Mouse (Mus musculus) thymus, postnatal 25 days (tissue): ENCODE results near the gene Mcoln1.

ENCODE experiments used
- DNase-seq: peaks from one replicate; pipeline ENCODE4 v3.0.0; 2022

Gene Mcoln1

DNA sequence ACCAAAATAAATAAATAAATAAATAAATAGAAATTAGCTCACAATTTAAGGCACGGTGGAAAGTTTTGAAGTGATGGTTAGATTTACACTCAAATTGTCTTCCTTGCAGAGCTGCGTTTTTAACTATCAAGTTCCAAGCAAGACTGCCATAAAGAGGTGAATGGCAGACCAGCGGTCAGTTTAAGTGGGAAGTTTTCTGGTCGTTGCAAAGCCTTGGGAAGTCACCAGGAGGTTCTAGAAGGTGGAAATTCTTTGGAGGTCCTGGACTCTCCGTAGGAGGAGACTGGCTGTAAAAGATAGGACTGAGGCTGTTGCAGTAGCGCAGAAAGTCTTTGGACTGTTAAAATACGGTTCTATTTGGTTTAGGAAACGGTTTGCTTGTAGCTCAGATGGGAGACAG is 506 bp upstream of the Mcoln1 start:
- no peak for DNase-seq

GRCm38 (mm10) chr8:3502217-3502616 is 2.0 kb downstream of the Mcoln1 start:
- no peak for DNase-seq

DNA sequence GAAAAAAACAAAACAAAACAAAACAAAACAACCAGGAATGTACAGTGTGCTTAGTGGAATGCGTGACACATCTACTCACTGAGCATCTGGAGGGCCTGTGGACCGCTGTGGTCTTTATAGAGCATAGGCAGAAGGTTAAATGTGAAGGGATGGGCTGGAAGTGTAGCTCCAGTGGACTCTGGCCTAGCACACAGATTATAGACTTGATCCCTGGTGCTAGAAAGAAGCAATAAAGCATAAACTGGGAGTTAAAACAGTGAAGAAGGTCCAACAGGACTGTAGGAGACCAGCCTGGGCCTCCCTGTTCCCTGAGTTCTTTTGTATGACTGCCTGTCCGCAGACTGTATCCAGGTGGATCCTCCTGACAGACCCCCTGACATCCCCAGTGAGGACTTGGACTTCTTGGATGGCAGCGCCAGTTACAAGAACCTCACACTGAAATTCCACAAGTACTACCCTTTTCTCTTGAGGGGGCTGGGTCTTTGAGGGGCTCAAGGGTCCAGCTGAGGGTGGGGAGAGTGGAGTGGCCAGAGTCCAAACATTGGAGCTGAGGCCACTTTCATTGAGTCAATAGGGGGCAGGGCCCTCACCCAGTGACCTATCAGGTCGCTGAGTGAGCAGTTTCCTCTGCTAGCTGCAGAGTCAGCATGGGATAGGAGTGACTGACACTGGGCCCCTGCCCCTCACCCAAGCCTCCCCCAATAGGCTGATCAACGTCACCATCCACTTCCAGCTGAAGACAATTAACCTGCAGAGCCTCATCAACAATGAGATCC is 7.9 kb downstream of the Mcoln1 start:
- DNase-seq, result no peak

DNA sequence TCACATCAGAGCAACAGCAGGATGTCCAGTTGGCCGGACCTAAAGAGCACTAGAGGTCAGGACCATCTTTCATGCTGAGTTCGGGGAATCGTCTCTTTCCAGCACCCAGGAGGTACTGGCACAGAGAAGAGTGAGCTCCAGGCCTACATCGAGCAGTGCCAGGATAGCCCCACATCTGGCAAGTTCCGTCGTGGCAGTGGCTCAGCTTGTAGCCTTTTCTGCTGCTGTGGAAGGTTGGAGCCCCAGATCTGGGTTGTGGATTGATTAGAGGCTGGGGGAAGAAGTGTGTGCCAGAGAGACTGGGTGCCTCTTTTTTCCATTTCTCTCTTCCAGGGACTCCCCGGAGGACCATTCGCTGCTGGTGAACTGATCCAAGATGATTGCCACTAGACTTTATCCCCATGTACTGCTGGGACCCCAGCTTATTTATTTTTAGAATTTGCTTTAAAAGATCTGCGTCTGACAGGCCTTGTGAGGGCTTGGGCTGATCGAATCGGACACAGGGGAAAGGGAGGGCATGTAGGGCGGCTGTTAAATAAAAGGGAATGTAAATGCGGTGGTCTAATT is 14.5 kb downstream of the Mcoln1 start:
- no peak for DNase-seq

DNA sequence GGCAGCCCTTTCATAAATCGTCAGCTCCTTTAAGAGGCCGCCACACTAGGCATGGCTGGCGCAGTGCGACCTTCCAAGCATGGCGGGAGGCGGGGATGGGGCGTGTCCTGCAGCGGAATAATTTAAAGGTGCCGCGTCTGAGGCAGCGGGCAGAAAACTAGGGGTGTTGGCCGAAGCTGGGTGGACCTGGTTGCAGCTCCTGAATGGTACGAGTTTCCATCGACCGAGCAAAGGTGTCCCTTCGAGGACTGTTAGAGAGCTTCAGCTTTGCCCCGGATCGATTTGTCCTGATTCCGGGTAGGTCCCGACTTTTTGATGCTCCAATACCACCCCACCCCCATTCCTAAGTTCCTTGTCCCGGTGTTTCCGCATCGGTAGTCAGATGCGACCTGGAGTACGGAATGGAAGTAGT is 15.0 kb downstream of the Mcoln1 start, which contains the start of gene Pnpla6:
Gene Pnpla6 (plus strand): TSS at position 125 of the 412 bp plus-strand sequence.
- peak; percentile 87 for DNase-seq

DNA sequence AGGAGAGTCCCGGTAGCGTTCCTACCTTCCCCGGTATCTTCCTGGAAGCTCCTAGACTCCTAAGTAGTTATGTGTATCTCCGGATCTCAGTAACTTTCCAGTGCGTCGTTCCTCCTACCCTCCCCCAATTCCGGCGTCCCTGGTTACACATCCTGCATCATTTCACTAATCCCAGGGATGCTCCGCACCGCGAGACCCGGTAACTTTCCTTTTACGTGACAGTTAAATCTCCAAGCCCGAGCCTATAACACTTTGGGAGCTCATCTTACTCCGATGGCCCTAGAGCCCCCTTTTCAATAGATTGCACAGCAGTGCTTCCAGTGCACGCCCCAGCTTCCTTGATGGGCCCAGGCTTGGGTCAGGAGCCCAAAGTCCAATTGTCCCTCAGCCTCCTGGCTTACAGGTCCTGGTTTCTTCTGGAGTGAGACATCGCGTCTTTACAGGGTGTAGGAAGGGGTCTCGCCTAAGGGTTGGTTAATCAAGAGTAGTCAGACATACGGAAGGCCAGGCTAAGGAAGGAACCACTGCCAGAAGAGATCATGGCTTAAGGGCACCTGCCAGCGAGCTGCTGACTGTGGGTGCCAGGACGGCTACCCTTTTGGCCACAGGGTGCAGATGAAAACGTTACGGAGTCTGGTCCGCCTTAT is 15.6 kb downstream of the Mcoln1 start:
- DNase-seq, result no peak

DNA sequence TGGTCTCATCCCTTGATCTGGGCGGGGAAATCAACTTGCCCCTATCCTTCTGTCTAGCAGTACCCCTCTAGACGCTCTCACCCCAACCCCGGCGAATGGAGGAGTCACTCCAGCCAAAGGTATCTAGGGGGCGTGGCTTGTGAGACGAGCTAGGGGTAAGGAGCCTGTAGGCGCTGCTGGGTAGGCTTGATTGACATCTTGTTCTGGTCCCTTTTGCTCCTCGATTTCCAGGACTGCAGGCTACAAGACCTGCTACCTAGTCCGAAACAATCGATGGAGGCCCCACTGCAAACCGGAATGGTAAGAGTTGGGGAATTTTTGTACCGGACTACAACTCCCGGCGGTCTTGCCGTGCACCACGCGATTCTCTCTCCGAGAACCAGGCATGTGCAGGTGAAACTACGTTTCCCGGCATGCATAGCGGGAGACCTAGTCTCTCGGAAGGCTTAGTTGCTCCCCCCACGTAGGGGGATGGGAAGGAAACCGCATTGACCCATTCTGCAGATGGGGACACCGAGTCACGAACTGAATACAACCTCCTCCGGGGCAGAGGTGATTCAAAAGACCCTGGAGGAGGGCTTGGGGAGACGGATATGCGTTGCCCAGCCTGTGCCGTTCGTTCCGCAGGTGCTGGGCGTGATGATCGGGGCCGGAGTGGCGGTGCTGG is 16.3 kb downstream of the Mcoln1 start:
- peak; percentile 92 for DNase-seq

DNA sequence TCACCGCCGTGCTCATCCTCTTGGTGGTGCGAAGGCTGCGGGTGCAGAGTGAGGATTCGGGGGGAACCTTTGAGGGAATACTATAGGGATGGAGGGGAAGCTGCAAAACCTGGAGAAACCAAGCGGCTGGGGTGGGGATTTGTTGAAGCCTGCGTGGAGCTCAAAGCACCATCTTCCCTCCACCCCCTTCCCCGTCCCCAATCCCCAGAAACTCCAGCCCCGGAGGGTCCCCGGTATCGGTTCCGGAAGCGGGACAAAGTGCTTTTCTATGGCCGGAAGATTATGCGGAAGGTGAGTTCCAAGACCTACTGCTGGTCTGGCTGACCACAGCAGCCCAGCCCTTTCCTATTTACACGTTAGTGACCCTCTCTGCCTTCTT is 16.8 kb downstream of the Mcoln1 start:
- DNase-seq, result no peak

DNA sequence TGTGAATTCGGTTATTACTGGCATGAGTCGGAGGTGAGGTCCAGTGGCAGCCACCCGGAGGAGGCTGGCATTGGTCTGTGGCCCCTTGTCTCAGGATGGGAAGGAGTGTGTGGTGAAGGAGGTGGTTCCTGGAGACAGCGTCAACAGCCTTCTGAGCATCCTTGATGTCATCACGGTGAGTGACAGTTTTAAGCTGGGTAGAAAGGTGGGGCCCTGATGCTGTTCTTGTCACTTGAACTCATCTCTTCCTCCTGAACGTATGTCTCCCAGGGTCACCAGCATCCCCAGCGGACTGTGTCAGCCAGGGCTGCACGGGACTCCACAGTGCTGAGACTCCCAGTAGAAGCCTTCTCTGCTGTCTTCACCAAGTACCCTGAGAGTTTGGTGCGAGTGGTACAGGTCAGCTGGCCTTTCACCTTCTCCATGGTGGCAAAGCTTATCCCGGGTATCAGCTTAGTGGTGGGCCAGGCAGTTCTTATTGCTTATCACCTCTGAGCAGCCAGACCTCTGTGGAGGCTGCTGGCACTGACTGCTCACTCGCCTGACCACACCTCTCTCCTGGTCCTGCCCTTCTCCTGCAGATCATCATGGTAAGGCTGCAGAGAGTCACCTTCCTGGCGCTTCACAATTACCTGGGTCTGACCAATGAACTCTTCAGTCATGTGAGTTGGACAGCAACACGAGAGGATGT is 21.9 kb downstream of the Mcoln1 start:
- DNase-seq, result no peak

GRCm38 (mm10) chr8:3530816-3531215 is 30.6 kb downstream of the Mcoln1 start:
- DNase-seq, result no peak

- no peak for DNase-seq
Measured at GRCm38 (mm10) chr8:3531936-3532335, 31.7 kb downstream of the Mcoln1 start.

DNA sequence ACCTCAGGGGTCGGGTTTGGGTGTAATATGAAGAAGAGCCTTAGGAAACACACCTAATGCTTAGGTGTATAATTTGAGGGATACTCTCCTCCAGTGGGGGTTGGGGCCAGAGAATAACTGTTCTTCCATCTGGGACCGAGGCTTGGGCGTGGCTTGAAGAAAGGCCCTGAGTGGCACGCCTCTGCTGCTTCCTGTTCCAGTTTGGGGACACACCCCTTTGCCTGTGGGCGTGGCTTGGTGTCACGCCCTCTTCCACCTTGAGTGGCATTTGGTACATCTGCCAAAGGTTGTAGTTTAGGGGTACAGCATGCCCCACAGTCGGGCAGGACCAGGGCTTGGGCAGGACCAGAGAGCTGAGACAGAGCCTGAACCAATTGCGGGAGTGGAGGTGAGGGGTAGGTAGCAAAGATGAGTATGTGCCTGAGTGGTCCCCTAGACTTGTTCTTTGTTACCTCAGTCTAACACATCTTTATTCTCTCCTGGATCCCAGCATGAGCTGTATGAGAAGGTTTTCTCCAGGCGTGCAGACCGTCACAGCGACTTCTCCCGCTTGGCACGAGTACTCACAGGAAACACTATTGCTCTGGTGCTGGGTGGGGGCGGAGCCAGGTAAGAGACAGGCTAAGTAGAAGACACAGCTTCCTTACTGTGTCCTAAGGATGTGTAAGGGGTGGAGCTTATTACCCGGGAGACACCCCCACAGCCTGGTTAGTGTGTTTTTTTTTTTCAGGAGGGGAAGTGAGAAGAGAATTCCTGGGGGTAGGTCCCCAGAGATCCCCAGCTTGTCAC is 36.0 kb downstream of the Mcoln1 start:
- DNase-seq, result peak; percentile 19

DNA sequence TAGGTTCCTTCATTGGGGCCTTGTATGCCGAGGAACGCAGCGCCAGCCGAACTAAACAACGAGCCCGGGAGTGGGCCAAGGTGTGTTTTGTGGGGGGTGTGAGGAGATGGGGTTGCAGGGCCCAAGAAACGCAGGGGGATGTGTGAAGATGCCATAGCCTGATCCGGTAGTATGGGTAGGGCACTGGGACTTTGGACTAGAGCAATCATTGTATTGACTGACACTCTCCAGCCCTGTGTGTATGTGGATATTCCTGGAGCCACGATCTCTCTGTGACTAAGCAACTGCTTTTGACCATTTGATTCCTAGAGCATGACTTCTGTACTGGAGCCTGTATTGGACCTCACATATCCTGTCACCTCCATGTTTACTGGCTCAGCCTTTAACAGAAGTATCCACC is 36.7 kb downstream of the Mcoln1 start:
- no peak for DNase-seq

DNA sequence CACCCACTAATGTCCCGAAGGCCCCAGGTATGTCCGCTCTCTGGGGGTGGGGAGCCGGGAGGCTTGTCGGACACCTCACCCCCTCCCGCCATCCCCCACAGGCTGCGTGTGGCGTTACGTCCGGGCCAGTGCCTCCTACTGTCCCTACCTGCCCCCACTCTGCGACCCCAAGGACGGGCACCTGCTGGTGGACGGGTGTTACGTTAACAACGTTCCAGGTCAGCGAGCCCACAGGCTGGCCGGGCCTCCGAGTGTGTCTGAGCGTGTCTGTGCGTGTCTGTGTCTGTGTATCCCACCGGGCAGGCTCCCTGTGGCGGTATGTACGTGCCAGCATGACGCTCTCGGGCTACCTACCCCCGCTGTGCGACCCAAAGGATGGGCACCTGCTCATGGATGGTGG is 37.4 kb downstream of the Mcoln1 start:
- no peak for DNase-seq

GRCm38 (mm10) chr8:3539146-3539545 is 38.9 kb downstream of the Mcoln1 start:
- DNase-seq, result no peak

DNA sequence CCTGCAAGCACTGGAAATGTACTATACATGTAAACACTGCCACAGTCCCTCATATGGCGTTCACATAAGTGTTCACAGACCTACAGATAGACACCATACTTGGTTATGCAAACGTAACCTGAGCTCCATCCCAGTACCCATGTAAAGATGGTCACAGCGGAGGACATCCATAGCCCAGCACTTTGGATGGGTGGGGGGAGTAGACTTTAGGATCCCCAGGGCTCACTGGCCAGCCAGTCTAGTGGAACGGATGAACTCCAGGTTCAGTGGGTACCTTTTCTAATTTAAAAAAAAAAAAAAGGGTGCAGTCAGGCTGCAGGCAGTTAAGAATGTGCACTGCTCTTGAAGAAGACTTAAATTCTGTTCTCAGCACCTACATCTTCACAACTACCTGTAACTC is 39.8 kb downstream of the Mcoln1 start:
- no peak for DNase-seq

GRCm38 (mm10) chr8:3546511-3546910 is 46.3 kb downstream of the Mcoln1 start:
- DNase-seq, result no peak

- no peak for DNase-seq
Measured at GRCm38 (mm10) chr8:3552240-3552639, 52.0 kb downstream of the Mcoln1 start.

GRCm38 (mm10) chr8:3556114-3556513 is 55.9 kb downstream of the Mcoln1 start:
- no peak for DNase-seq
